Mouse (Mus musculus) kidney, embryonic 16.5 days (tissue): Measurements from ENCODE around the gene Anp32e. TPM values are rescaled to one million over a fixed set of nuclear protein-coding genes. Genes with fewer than 3 reads are reported as not detected.
"Not testable (repeated sequence)": the region's sequence is repeated elsewhere in the genome, so short reads cannot be mapped to it uniquely, and the experiment has no call there.

ENCODE experiments used
- ATAC-seq: fragments of 200-750 bp; cut with Nextera tagmentation; 2 replicates; pipeline ENCODE4 v1.8.0; 2017; ENCODE audit warnings: moderate TSS enrichment; ENCODE audit not compliant: low FRiP score, low TSS enrichment
- H3K27ac ChIP-seq: fragments of 300-500 bp; sonication (generic); 2 replicates; pipeline ENCODE4 v1.5.1; 2014; ENCODE audit warnings: low read length
- H3K27me3 ChIP-seq: fragments of 300-500 bp; sonication (generic); 2 replicates; pipeline ENCODE4 v1.6.1; 2014; ENCODE audit warnings: low read length, control low read depth, mixed read lengths; ENCODE audit not compliant: insufficient read depth
- H3K36me3 ChIP-seq: fragments of 300-500 bp; sonication (generic); 2 replicates; pipeline ENCODE4 v1.6.1; 2014; ENCODE audit warnings: low read length, control low read depth, mixed read lengths; ENCODE audit not compliant: insufficient read depth
- H3K4me1 ChIP-seq: fragments of 300-500 bp; sonication (generic); 2 replicates; pipeline ENCODE4 v1.6.1; 2014; ENCODE audit warnings: low read length, control low read depth, mixed read lengths; ENCODE audit not compliant: insufficient read depth
- H3K4me2 ChIP-seq: fragments of 300-500 bp; sonication (generic); replicated peaks from 2 replicates; pipeline ENCODE4 v1.6.1; 2014; ENCODE audit warnings: low read depth, low read length
- H3K4me3 ChIP-seq: fragments of 300-500 bp; sonication (generic); 2 replicates; pipeline ENCODE4 v1.5.1; 2014; ENCODE audit warnings: mild to moderate bottlenecking, low read length
- H3K9ac ChIP-seq: fragments of 300-500 bp; sonication (generic); replicated peaks from 2 replicates; pipeline ENCODE4 v1.6.1; 2014; ENCODE audit warnings: low read length
- H3K9me3 ChIP-seq: fragments of 300-500 bp; sonication (generic); 2 replicates; pipeline ENCODE4 v1.6.1; 2016; ENCODE audit warnings: low read length, control low read depth
- WGBS: fragments of 180-500 bp; shearing (Covaris S2); extraction: QIAGEN DNeasy Blood & Tissue Kit; methylation state at CpG from one replicate; pipeline ENCODE4 v1.1.7; 2014; 5-methylcytosine and 5-hydroxymethylcytosine counted together
- polyA plus RNA-seq: library from polyadenylated mRNA; unstranded; fragments of >200 nt; fragmentation: Nextera tagmentation; extraction: Ambion mirVana; gene quantifications from 2 replicates; pipeline ENCODE4 v1.2.1, GENCODE M21; 2015

Gene Anp32e
- polyA plus RNA-seq, 1 experiment from 2014 or later, result 206 TPM

GRCm38 (mm10) chr3:95923429-95923828, 5.6 kb upstream of the Anp32e start:
- H3K36me3 ChIP-seq, H3K9ac ChIP-seq, H3K4me1 ChIP-seq, H3K27ac ChIP-seq, H3K4me2 ChIP-seq, H3K9me3 ChIP-seq, H3K4me3 ChIP-seq, H3K27me3 ChIP-seq, ATAC-seq: not testable (repeated sequence)
- 92% methylated on average over 7 of the region's 7 CpGs for WGBS

- H3K9me3 ChIP-seq, result no peaks in the 10 kb centered on the region
Observed at GRCm38 (mm10) chr3:95924185-95924584, 4.9 kb upstream of the Anp32e start.

DNA sequence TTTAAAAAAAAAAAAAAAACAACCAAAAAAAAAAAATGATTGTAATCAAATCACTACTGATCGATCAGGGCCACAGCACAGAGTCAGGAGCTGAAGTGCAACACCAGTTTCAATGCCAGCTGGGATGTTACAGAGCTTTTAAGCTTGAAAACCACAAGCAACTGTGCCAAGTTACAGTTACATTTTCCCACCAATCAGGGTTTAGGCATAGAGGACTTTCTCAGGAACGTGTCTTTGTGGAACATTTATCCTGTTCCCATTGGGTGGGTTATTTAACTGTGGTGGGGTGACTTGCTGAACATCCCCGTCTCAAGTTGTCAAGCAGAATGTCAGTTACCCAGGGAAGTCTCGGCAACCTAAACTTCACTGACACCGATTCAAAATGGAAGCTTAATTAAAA, 4.0 kb upstream of the Anp32e start:
- Histone ChIP-seq H3K36me3 (no peaks in the 10 kb centered on the region), H3K9me3 (no peaks in the 10 kb centered on the region), H3K4me2 (no peak overlapping the region), H3K27me3 (no peaks in the 10 kb centered on the region), H3K4me1 (no peaks in the 10 kb centered on the region), H3K4me3 (no peak overlapping the region), H3K27ac (no peak overlapping the region), H3K9ac (no peak overlapping the region)
- WGBS, result 81% methylated on average over 5 of the region's 5 CpGs
- no peak for ATAC-seq

More at GRCm38 (mm10) chr3:95924185-95924584, 4.9 kb upstream of the Anp32e start:
- Histone ChIP-seq H3K27me3 (no peaks in the 10 kb centered on the region), H3K4me3 (no peak overlapping the region), H3K4me2 (no peak overlapping the region), H3K9ac (no peak overlapping the region), H3K27ac (no peak overlapping the region), H3K4me1 (no peaks in the 10 kb centered on the region), H3K36me3 (no peaks in the 10 kb centered on the region)
- no peak for ATAC-seq
- WGBS, result 84% methylated on average over 4 of the region's 4 CpGs

DNA sequence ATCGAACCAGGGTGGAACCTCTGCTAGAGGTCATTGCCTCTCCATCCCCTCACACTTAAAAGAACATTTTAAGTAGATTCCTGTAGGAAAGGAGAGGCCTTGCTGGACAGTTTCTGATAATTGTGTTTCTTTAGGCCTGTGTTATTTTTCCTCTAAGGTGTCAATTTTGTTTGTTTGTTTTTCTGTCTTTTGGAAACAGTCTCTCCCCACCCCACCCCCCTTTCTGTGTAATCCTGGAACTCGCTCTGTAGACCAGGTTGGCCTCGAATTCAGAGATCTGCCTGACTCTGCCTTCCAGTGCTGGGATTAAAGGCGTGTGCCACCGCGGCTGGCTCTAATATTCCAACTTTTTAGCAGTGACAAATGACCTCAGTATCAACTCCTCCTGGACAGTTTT, 787 bp upstream of the Anp32e start:
- peak overlapping the region; percentile 81 for H3K4me2 ChIP-seq
- H3K27me3 ChIP-seq, result no peaks in the 10 kb centered on the region
- H3K36me3 ChIP-seq, result no peaks in the 10 kb centered on the region
- H3K9me3 ChIP-seq, result no peaks in the 10 kb centered on the region
- peak overlapping the region; percentile 93 for H3K4me3 ChIP-seq
- H3K9ac ChIP-seq, result peak overlapping the region; percentile 82
- no peak for ATAC-seq
- peak overlapping the region; percentile 88 for H3K27ac ChIP-seq
- H3K4me1 ChIP-seq, result peaks cover 17% of the 10 kb centered on the region
- 50% methylated on average over 6 of the region's 6 CpGs for WGBS

DNA sequence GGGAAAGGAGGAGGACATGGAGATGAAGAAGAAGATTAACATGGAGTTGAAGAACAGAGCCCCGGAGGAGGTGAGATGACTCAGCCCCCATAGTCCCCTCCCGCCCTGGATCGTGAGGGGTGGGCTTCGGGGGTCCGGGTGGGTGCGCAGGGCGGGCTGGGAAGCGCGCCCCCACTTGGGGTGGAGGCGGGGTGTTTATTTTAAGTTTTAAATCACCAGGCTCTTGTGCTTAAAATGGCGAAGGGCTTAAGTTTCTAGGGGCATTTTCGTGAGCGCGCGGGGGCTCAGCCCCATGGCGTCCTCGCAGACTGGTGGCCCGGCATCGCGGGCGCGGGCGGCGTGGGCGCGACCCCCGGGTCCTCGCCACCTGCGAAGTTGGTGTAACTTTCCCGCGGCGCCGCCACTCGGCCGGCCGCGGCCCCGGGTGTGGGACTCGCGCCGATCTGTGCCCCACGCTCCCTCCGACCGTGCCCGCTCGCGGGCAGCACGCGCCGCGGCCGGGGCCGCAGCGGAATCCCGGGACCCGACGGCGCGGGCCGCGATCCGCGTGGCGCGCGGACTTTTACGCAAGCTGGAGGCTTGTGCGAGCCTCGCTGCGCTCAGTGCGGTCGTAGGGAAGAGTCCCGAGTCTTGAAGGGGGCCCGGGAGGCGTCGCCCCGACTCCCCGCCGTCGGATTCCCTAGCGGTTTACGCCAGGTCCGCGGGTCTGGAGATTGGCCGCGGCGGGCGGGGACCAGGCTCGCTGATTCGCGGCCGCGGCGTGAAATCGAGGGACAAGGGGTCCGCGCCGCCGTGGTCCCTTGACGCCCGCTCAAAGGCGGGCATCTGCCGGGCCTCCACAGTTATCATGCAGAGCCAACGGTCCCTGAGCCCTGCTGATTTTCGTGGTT, 780 bp downstream of the Anp32e start:
- peaks cover 15% of the 10 kb centered on the region for H3K36me3 ChIP-seq
- ATAC-seq, result peak; percentile 13; the same call in 1 of the 2 replicates
- H3K27ac ChIP-seq, result peak overlapping the region; percentile 85
- under 1% methylated on average over 105 of the region's 105 CpGs for WGBS
- H3K4me2 ChIP-seq, result peak overlapping the region; percentile 79
- no peaks in the 10 kb centered on the region for H3K27me3 ChIP-seq
- H3K9ac ChIP-seq, result peak overlapping the region; percentile 95
- no peaks in the 10 kb centered on the region for H3K9me3 ChIP-seq
- peaks cover 17% of the 10 kb centered on the region for H3K4me1 ChIP-seq
- peak overlapping the region; percentile 93 for H3K4me3 ChIP-seq

DNA sequence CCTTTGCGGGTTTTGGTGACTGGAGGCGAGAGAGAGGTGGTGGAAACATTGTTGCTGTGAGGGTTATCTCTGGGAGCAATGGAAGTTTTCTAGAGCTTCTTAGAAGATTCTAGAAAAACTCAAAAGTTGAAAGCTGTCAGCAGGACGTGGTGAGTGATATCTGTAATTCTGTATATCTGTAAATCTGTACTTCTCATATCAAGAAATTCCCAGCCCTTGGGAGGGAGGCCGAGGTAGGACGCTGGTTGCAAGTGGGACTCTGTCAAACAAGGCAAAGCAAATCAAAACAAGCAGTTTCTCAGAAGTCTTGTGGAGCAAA, 1.4 kb downstream of the Anp32e start:
- H3K4me3 ChIP-seq, result peak overlapping the region; percentile 93
- 1% methylated on average over 5 of the region's 5 CpGs for WGBS
- peak overlapping the region; percentile 95 for H3K9ac ChIP-seq
- peaks cover 20% of the 10 kb centered on the region for H3K36me3 ChIP-seq
- H3K27ac ChIP-seq, result peak overlapping the region; percentile 85
- H3K9me3 ChIP-seq, result no peaks in the 10 kb centered on the region
- ATAC-seq, result no peak
- peak overlapping the region; percentile 79 for H3K4me2 ChIP-seq
- peaks cover 17% of the 10 kb centered on the region for H3K4me1 ChIP-seq
- H3K27me3 ChIP-seq, result no peaks in the 10 kb centered on the region

GRCm38 (mm10) chr3:95931471-95931870, 2.4 kb downstream of the Anp32e start:
- peaks cover 22% of the 10 kb centered on the region for H3K36me3 ChIP-seq
- no peak overlapping the region for H3K4me2 ChIP-seq
- WGBS, result 93% methylated on average over 1 of the region's 1 CpGs
- H3K4me1 ChIP-seq, result peaks cover 17% of the 10 kb centered on the region
- no peaks in the 10 kb centered on the region for H3K9me3 ChIP-seq
- H3K4me3 ChIP-seq, result no peak overlapping the region
- no peaks in the 10 kb centered on the region for H3K27me3 ChIP-seq
- no peak overlapping the region for H3K27ac ChIP-seq
- H3K9ac ChIP-seq, result no peak overlapping the region
- ATAC-seq, result no peak

DNA sequence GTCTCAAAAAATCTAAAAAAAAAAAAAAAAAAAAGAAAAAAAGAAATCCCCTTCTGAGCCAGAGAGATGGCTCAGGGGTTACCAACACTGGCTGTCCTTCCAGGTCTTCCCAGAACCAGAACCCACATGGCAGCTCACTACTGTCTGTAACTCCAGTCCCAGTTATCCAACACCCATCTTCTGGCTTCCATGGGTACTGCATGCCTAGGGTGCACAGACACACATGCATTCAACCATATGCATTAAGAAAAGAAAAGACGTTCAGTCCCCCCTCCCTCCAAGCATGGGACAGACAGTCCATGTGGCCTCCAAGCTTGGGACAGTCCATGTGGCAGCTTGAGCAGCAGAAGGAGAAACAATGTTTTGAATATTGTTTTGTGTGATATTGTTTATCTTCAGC, 3.1 kb downstream of the Anp32e start:
- Histone ChIP-seq H3K4me2 (no peak overlapping the region), H3K9me3 (no peaks in the 10 kb centered on the region), H3K36me3 (peaks cover 27% of the 10 kb centered on the region), H3K9ac (no peak overlapping the region), H3K27ac (no peak overlapping the region), H3K4me1 (peaks cover 17% of the 10 kb centered on the region), H3K4me3 (no peak overlapping the region), H3K27me3 (no peaks in the 10 kb centered on the region)
- no peak for ATAC-seq
- 46% methylated on average over 1 of the region's 1 CpGs for WGBS

DNA sequence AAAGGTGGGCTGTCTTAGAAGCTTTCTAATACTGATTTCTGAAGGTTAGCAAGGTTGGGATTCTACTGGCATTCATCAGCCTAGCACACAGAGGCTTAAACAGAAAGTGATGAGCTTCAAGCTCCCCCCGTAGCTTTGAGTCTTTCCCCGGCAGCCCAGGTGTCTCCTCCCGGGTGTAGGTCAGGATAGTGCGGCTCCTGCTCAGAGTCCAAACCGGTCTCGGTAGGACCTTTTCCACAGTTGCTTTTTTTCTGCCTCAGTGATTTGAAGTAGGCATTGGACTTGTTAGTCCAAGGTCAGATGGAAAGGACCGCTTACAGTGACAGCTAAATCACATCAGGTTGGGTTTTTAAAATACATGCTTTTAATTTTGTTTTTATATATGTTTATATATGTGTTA, 3.5 kb downstream of the Anp32e start:
- H3K27ac ChIP-seq, result no peak overlapping the region
- no peak overlapping the region for H3K9ac ChIP-seq
- peaks cover 17% of the 10 kb centered on the region for H3K4me1 ChIP-seq
- no peaks in the 10 kb centered on the region for H3K27me3 ChIP-seq
- no peak overlapping the region for H3K4me2 ChIP-seq
- no peaks in the 10 kb centered on the region for H3K9me3 ChIP-seq
- no peak for ATAC-seq
- 79% methylated on average over 7 of the region's 7 CpGs for WGBS
- no peak overlapping the region for H3K4me3 ChIP-seq
- H3K36me3 ChIP-seq, result peaks cover 32% of the 10 kb centered on the region

DNA sequence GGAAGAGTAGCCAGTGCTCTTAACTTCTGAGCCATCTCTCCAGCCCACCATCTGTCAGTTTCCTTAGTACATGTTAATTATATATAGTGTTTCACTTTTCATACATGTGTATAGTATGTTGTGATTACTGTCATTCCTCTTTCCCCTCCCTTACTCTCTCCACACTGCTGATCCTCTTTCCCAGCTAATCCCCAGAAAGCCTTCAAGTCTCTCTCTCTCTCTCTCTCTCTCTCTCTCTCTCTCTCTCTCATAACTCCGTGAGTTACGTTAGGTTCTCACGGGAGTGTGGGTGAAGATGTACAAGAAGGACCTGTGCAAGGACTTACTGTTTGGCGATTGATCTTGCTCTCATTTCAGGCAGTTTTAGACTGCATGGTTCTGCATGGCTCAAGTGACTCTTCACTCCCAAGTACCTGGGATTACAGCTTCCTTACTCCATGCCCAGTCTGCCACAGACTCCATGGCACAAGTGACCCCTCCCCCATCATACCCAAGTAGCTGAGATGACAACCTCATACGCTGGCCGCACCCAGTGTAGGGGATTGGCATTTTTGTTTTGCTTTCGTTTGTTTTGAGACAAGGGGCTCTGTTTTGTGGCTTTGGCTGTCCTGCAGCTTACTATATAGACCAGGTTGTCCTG, 4.2 kb downstream of the Anp32e start:
- 97% methylated on average over 7 of the region's 7 CpGs for WGBS
- H3K27ac ChIP-seq, result no peak overlapping the region
- H3K4me1 ChIP-seq, result peaks cover 17% of the 10 kb centered on the region
- H3K9ac ChIP-seq, result no peak overlapping the region
- no peak overlapping the region for H3K4me3 ChIP-seq
- H3K27me3 ChIP-seq, result no peaks in the 10 kb centered on the region
- ATAC-seq, result no peak
- no peaks in the 10 kb centered on the region for H3K9me3 ChIP-seq
- no peak overlapping the region for H3K4me2 ChIP-seq
- H3K36me3 ChIP-seq, result peaks cover 38% of the 10 kb centered on the region
